Mouse (Mus musculus) ES-Bruce4 (cell line): ENCODE results near the gene Gabrb2.

Experiments
- CTCF ChIP-seq: IDR thresholded peaks from one replicate; pipeline ENCODE4 v1.8.1; 2011; ENCODE audit warnings: low read depth, low read length
- EP300 ChIP-seq: IDR thresholded peaks from 2 replicates; pipeline ENCODE4 v1.6.1; 2011; ENCODE audit warnings: low read depth, low read length; ENCODE audit not compliant: insufficient read depth
- POLR2A ChIP-seq: IDR thresholded peaks from one replicate; pipeline ENCODE4 v1.8.1; 2011; ENCODE audit warnings: low read length; ENCODE audit not compliant: insufficient read depth

- TF ChIP-seq CTCF, result no peak
- no peak for TF ChIP-seq EP300
- TF ChIP-seq POLR2A, result no peak
Measured at GRCm38 (mm10) chr11:42581753-42582152, 162.2 kb downstream of the Gabrb2 start.
